Mouse (Mus musculus) right cerebral cortex, postnatal 25 days (tissue): ENCODE results near the gene S1pr3.

Experiments used
- DNase-seq: peaks from one replicate; pipeline ENCODE4 v3.0.0; 2022

The S1pr3 gene

GRCm38 (mm10) chr13:51408519-51409001 lies at the start of gene S1pr3:
Gene S1pr3, plus strand, starts transcription at chr13:51408639.
- DNase-seq: no peak

DNA sequence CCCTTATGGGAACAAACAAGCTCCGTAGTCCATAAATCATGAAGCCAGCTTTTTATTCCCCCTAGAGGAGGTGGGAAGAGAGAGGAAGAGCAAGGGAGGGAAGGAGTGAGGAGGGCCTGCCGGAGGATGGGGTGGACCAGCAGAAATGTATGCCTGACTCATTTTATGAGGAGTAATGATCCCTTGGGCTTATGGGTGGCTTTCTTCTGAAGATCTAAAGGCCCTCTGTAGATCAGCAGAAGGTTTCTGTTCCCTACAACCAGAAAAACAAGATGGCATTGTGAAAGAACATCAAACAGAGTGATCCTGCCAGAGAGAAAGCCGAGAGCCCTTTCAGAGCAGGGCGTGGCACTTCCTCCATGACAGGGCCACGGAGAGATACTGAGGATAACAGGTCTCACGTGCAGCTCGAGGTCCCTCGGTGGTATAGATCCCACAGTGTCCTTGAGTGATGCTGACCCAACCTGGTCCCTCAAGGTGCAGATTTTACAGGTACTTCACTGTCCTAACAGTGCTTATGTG lies 47.9 kb upstream of the S1pr3 start:
- no peak for DNase-seq

- DNase-seq: no peak
Observed at GRCm38 (mm10) chr13:51363390-51363789, 45.0 kb upstream of the S1pr3 start.

GRCm38 (mm10) chr13:51363985-51364384 lies 44.5 kb upstream of the S1pr3 start:
- DNase-seq: no peak

- DNase-seq: no peak
Observed at GRCm38 (mm10) chr13:51365191-51365590, 43.2 kb upstream of the S1pr3 start.

- no peak for DNase-seq
Observed at GRCm38 (mm10) chr13:51368346-51368745, 40.1 kb upstream of the S1pr3 start.

- no peak for DNase-seq
Observed at GRCm38 (mm10) chr13:51369354-51369753, 39.1 kb upstream of the S1pr3 start.

DNA sequence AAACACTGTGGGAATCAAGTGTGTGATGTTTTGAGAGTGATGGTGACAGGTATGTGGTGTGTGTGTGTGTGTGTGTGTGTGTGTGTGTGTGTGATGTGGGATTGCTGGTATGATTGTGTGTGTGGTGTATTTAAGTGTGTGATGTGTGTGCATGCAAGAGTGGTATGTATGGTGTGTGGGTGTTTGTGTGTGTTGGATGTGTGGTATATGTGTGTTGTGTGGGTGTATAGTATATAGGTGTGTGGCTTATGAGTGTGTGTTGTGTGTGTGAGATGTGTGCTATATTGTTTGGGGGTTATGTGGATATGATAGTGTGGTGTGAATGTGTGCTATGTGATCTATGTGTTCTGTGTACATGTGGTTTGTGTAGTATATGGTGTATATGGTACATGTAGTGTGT lies 35.4 kb upstream of the S1pr3 start:
- no peak for DNase-seq

DNA sequence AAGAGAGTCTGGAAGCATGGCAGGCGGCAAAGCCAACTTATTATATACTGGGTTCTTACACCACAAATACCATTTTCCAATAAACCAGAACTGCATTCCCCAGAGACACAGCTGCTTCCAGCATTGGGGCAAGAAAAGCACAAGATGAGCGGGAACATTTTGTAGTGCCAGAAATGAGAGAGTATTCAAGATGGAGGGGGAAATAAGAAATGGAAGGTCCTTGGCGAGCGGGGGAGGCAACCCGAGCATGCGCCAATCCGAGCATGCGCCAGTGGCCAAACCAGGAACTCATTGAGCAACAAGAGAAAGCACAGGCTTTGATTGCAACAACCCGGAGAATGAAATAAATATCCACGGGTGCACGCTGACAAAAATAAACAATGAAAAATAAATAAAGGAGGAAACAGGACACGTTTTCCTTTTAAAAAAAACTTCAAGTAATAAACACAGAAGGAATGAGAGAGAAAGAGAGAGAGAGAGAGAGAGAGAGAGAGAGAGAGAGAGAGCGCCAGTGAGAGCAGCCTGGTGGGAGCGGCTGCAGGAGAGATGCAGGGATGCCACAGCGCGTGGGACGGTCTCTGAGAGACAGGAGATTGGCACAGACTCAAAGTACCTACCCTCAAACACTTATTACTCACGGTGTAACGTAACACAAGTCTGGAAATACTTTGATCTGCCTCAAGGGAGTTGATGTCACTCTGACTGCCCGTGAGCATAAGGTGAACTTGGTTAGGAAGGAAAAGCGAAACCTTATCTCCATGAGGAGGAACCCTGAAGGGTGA lies 34.2 kb upstream of the S1pr3 start:
- no peak for DNase-seq

- DNase-seq: no peak
Observed at GRCm38 (mm10) chr13:51378126-51378525, 30.3 kb upstream of the S1pr3 start.

- no peak for DNase-seq
Observed at GRCm38 (mm10) chr13:51379596-51379995, 28.8 kb upstream of the S1pr3 start.

- no peak for DNase-seq
Observed at GRCm38 (mm10) chr13:51381498-51381897, 26.9 kb upstream of the S1pr3 start.

DNA sequence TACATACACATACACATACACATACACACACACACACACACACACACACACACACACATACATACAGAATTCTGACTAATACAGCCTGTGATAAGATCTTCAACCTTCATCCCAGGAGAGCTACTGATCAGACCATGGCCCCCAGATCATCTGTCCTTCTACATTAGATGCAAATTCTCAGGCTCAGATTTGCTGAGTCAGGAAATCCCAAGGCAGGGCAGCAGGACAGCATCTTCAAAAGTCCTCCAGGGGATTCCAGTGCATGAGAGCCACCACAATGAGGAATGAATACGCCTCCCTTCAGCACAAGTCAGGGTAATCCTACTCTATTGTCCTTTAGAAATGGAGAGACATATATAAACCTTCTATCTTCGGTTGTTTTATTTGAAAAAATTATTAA lies 23.5 kb upstream of the S1pr3 start:
- DNase-seq: no peak

DNA sequence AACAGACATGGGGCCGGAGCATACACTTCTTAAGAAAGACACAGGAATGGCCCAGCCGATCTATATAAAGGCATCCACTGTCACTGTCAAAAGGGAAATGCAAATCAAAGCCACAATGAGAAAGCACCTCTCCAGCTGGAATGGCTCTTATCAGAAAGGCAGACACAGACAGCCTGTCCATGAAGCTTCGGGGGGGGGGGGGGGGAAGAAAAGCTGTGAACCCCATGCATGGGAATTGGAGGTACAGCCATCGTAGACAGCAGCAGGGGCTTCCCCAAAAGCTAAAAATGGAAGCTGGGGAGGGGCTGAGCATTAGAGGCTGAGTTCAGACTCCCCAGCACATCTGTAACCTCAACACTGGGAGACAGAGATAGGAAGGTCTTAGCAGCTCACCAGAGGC lies 20.5 kb upstream of the S1pr3 start:
- no peak for DNase-seq

GRCm38 (mm10) chr13:51390398-51390797 lies 18.0 kb upstream of the S1pr3 start:
- no peak for DNase-seq

DNA sequence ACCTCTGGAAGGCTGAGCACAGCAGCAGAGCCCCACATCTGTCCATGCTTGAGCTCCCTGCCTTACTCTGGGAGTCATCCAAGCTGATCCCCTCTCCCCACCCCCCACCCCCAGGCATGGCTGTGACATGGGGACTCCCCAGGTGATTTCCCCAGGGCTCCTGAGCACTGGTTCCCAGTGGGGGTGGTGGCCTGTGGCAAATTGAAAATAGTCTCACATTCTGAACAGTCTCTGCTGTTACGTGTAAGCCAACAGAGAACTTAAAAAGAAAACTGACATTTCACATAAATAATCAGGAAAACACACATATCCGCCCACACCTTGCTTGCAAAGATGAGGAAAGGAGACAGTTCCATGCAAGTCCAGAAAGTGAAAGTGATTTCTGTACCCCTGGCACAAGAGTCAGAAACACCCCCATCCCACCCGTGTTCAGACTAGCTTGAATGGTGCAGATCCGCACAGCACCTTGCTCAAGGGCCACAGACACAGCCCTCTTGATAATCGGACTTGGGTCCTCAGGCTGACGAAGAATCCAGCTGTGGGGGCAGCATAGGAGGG lies 17.0 kb upstream of the S1pr3 start:
- no peak for DNase-seq

- DNase-seq: no peak
Observed at GRCm38 (mm10) chr13:51392256-51392655, 16.2 kb upstream of the S1pr3 start.

- no peak for DNase-seq
Observed at GRCm38 (mm10) chr13:51397861-51398260, 10.6 kb upstream of the S1pr3 start.

DNA sequence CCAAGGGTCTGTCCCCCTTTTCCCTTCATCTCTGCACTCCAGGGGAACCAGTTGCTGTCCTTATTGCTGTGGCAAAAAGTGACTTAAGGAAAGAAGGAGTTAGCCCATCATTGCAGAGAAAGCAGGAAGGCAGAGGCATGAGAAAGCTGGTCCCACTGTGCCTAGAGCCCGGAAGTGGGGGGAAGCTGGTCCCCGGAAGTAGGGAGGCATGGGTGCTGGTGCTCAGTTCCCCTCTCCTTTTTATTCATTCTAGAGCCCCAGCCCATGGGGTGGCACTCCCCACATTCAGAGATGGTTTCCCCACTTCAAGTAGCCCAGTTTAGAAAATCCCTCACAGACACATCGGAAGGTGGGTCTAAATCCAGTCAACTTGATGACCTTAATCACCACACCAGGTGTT lies 8.9 kb upstream of the S1pr3 start:
- DNase-seq: no peak

- peak; percentile 26 for DNase-seq
Observed at GRCm38 (mm10) chr13:51400186-51400719, 8.2 kb upstream of the S1pr3 start.

DNA sequence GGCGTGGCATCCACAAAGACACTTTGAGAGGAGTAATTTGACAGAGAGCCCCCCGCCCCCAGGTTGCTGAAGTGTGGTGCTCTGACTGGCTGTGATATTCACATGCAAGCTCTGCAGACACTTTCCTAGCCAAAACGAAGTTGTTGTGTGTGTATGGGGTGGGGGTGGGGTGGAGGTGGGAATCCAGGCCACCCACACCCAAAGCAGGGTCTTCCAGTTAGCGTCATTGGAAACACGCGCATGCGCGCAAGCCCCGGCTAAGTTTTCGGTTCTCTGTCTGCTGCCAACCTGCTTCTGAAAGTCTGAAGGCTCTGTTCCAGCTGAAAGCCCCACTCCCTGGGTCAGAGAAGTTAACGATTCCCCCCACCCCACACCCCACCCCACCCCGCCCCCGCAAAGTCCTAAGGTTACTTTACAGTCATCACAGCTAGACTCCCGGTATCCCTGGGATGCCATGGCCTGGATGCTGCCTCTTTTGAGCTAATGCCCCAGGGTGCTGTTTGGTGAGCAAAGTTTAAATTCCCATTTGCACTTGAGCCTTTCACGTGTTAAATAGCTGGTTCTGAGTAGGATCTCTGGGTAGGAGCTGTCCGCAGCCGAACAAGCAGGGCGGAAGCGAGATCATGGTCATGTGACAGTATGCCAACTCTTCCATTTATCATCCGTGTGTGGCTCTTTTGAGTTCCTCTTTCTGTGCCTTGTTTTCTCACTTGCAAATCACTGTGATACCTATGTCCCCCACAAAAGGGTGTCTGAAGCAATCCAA lies 7.5 kb upstream of the S1pr3 start:
- DNase-seq: peak; percentile 38

- no peak for DNase-seq
Observed at GRCm38 (mm10) chr13:51404566-51404965, 3.9 kb upstream of the S1pr3 start.

DNA sequence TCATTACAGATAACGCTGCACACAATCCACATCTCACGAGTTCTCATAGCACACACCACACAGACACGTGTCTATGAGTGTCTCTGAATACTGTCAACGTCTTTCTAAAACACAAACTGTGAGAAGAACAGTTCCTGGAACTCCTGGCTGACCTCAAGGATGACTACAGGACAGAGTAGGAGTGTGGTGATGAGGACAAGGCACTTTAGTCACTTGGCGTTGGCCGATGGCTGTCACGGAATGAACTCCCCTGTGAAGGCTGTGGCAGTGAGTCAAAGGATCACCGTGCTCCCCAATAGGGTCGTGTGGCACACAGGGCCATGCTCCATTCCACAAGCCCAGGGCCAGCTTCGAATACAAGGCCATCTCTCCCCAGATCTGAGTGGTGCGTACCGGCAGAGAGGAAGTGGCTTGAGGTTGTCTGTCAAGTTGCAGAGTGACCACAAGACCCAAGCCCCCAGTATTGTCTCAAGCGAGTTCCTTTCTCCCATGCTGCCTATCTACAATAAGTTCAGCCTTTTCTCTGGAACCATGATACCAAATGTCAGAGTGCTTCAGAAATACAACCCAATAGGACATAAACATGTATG lies 2.6 kb upstream of the S1pr3 start:
- no peak for DNase-seq
